Mouse (Mus musculus) left cerebral cortex, adult 8-10 months (tissue): ENCODE results near the gene Sema3c. TPM values are rescaled to one million over a fixed set of nuclear protein-coding genes. Genes with fewer than 3 reads are reported as not detected.
"Not testable (repeated sequence)": the region's sequence is repeated elsewhere in the genome, so short reads cannot be mapped to it uniquely, and the experiment has no call there.

Experiments used
- DNase-seq, 2 experiments: peaks; one replicate each; pipeline ENCODE4 v3.0.0; 2022; ENCODE audit warnings: low spot score in 2 of 2
- total RNA-seq, 4 experiments: library from RNA; stranded (reverse); gene quantifications; 2 replicates each; pipeline ENCODE4 v1.2.4; 2022

Gene Sema3c
- 10 to 100 TPM; 15.9 to 21.9 (median 19.8) TPM for total RNA-seq

GRCm38 (mm10) chr5:17573694-17574380 is at the start of gene Sema3c:
Gene Sema3c (plus strand): TSS chr5:17574281.
- no peak for DNase-seq

- DNase-seq: not testable (repeated sequence)
Observed at GRCm38 (mm10) chr5:17531165-17531564, 42.9 kb upstream of the Sema3c start.

- DNase-seq: no peak
Observed at GRCm38 (mm10) chr5:17543141-17543540, 30.9 kb upstream of the Sema3c start.

GRCm38 (mm10) chr5:17544904-17545449 is 29.1 kb upstream of the Sema3c start:
- no peak for DNase-seq

GRCm38 (mm10) chr5:17551693-17552092 is 22.4 kb upstream of the Sema3c start:
- no peak for DNase-seq

GRCm38 (mm10) chr5:17556073-17556473 is 18.0 kb upstream of the Sema3c start:
- DNase-seq: no peak

- no peak for DNase-seq
Observed at GRCm38 (mm10) chr5:17556715-17557265, 17.3 kb upstream of the Sema3c start.

GRCm38 (mm10) chr5:17571571-17571970 is 2.5 kb upstream of the Sema3c start:
- no peak for DNase-seq

GRCm38 (mm10) chr5:17574413-17575182 is 517 bp downstream of the Sema3c start:
- peak; percentile 14 to 16 for DNase-seq

- DNase-seq: no peak
Observed at GRCm38 (mm10) chr5:17575183-17575495, 1.1 kb downstream of the Sema3c start.

- no peak for DNase-seq
Observed at GRCm38 (mm10) chr5:17576069-17576468, 2.0 kb downstream of the Sema3c start.

- no peak for DNase-seq
Observed at GRCm38 (mm10) chr5:17582047-17582515, 8.0 kb downstream of the Sema3c start.

GRCm38 (mm10) chr5:17584299-17584945 is 10.3 kb downstream of the Sema3c start:
- DNase-seq: no peak

- no peak for DNase-seq
Observed at GRCm38 (mm10) chr5:17586518-17587210, 12.6 kb downstream of the Sema3c start.

GRCm38 (mm10) chr5:17591908-17592307 is 17.8 kb downstream of the Sema3c start:
- no peak for DNase-seq

- DNase-seq: no peak
Observed at GRCm38 (mm10) chr5:17601700-17602099, 27.6 kb downstream of the Sema3c start.

GRCm38 (mm10) chr5:17620619-17621018 is 46.5 kb downstream of the Sema3c start:
- no peak for DNase-seq

GRCm38 (mm10) chr5:17622564-17622963 is 48.5 kb downstream of the Sema3c start:
- no peak for DNase-seq

GRCm38 (mm10) chr5:17628606-17629005 is 54.5 kb downstream of the Sema3c start:
- no peak for DNase-seq

GRCm38 (mm10) chr5:17629599-17629998 is 55.5 kb downstream of the Sema3c start:
- no peak for DNase-seq

GRCm38 (mm10) chr5:17639519-17639918 is 65.4 kb downstream of the Sema3c start:
- no peak for DNase-seq
